Mouse (Mus musculus) lung, adult 18-20 months (tissue): ENCODE data around the gene Dpp4.

Source experiments
- DNase-seq, 2 experiments: peaks; one replicate each; pipeline ENCODE4 v3.0.0; 2022; ENCODE audit warnings: mixed read lengths in 2 of 2

Gene Dpp4

DNA sequence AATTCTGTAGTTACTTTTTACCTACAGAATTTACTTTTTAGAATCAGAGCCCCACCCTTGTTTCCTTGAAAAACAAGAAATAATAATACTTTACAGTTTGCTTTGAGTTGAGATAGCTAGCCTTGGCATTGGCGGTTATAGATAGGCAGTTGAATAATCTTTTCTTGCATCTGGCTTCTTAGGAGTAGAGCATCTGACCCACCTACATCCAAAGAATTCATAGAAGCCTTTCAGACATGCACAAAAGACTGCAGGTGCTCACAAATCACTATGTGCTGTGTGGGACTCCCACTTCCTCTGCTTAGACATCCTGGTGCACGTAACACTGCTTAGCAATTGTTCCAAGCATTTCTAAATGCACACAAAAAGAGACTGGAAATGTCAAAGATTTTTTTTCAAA lies 127.0 kb downstream of the Dpp4 start:
- DNase-seq: no peak
